Mouse (Mus musculus): ENCODE data around the gene Man2a2.

DNA sequence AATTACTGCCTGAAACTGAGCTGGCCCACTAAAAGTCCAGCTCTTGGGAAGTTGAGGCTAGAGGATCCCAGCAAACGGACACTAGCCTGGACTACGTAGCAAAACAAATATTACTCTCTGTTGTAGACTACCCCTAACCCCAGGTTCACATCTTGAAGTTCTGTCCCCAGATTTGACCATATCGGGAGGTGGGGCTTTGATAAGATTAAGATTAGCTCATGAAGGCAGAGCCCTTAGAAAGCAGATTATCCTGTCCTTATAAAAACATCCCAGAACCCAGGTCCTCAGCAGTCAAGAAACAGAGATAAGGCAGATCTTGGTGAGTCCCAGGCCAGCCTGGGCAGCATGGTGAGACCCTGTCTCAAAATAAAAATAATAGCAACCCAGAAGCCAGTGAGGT lies 991 bp upstream of the Man2a2 start:
- TF ChIP-seq CTCF (IDR thresholded peaks at IDR 0.05; ENCODE audit: control insufficient read depth, insufficient read depth, low read length) (no peak), POLR2A (IDR thresholded peaks at IDR 0.05; ENCODE audit: borderline replicate concordance, control insufficient read depth, low read depth, low read length) (no peak)
